Mouse (Mus musculus) fibroblast of lung, adult 2 months (primary cell): ENCODE results near the gene Smim4.

Source experiments
- DNase-seq: peaks from one replicate; pipeline ENCODE4 v3.0.0-alpha.2; 2011; ENCODE audit warnings: low read depth

Smim4 gene

GRCm38 (mm10) chr14:31138219-31138896 is 9.6 kb upstream of the Smim4 start:
- no peak for DNase-seq

DNA sequence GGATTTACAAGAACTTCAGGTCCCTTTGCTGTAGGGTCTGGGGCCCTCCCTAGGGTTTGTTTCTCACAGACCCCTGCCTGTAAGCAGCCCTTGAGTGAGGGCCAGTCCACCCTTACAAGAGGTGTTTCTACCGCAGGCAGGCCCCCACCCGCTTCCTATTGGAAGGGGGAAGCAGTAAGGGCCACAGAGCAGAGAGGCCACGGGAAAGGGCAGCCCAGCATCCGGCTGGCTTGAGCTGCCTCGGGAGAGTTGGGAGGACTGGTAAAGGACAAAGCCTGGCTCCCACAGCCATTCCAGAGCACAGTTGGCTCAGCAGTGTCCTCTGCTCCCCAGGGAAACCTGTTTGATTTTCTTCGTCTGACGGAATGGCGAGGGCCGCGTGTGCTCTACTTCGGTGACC is 9.0 kb upstream of the Smim4 start:
- no peak for DNase-seq

- no peak for DNase-seq
Observed at GRCm38 (mm10) chr14:31137281-31137595, 8.5 kb upstream of the Smim4 start.

DNA sequence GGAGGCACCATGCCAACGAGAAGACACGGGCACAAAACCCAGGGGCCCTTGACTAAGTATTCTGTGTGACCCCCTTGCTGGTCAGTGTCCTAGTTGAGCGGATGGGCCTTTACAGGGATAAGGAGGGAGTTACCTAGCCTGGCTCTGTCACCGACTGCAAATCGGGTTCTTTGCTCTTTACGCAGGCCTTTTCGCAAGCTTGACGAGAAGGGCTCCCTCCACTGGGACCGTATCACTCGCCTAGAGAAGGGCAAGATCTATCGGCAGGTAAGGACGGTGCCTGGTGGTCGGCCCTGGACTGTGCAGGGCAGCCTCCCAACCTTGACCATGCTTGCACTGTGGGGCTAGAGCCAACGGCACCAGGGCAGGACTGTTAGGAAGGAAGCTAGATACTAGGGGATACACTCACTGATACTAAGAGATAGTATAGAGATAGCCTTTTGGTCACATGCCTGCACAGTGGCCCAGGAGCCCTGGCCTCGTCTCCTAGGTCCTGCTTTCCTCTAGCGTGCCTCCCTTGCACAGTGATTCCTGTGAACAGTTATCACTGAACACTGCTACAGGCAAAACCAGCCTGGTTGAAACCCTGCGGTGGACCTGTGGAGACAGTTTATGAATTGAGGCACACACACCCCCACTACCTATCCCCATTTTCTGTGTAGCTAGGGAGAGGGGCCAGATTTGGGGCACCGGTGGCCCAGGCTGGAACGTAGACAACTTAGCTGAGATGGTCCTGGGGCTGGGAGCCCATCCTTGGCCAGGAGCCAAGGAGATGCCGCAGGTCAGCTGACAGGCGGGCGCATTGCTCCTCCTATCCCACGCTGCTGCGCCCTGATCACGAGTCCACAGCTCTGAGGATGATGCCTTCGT is 7.9 kb upstream of the Smim4 start:
- DNase-seq: no peak

- no peak for DNase-seq
Observed at GRCm38 (mm10) chr14:31135495-31136410, 7.0 kb upstream of the Smim4 start.

GRCm38 (mm10) chr14:31134015-31135000 is 5.6 kb upstream of the Smim4 start:
- DNase-seq: peak; percentile 20

DNA sequence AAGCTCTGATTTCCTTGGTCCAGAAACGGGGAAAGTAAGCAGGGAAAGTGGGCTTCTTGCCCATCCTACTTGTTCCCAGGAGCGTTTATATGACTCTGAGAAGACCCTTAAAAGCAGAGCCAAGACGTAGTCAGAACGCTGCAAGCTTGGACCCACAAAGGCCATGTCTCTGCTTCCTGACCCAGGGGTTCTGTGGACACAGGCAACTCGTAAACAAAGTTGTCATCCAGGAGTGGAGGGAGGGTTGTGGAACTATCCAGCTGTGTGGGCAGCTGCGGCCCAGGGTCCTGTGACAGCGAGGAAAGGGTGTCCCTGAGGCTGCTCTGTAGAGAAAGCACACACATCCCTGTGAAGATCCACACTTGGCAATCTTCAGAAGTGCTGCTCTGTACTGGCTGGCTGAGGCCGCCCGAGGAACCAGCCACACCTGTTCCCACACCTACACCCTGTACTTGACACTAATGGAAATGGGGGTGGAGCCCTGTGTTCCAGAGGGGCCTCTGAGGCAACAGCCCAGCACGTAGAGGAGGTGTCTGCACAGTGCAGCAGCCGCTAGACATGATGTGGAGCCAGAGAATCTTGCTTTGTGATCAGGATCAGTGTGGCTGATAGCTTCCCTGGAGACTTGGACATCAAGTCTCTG is 4.4 kb upstream of the Smim4 start:
- DNase-seq: no peak

GRCm38 (mm10) chr14:31132491-31132975 is 3.8 kb upstream of the Smim4 start:
- no peak for DNase-seq

- no peak for DNase-seq
Observed at GRCm38 (mm10) chr14:31132031-31132430, 3.3 kb upstream of the Smim4 start.

- no peak for DNase-seq
Observed at GRCm38 (mm10) chr14:31131272-31131821, 2.6 kb upstream of the Smim4 start.

- peak; percentile 13 for DNase-seq
Observed at GRCm38 (mm10) chr14:31130236-31131220, 1.8 kb upstream of the Smim4 start, which contains the start of gene Nt5dc2. Gene Nt5dc2, plus strand, starts transcription at chr14:31131053.

GRCm38 (mm10) chr14:31129326-31130235 is 825 bp upstream of the Smim4 start:
- no peak for DNase-seq

GRCm38 (mm10) chr14:31128101-31128825 is 493 bp downstream of the Smim4 start:
- DNase-seq: peak; percentile 30

DNA sequence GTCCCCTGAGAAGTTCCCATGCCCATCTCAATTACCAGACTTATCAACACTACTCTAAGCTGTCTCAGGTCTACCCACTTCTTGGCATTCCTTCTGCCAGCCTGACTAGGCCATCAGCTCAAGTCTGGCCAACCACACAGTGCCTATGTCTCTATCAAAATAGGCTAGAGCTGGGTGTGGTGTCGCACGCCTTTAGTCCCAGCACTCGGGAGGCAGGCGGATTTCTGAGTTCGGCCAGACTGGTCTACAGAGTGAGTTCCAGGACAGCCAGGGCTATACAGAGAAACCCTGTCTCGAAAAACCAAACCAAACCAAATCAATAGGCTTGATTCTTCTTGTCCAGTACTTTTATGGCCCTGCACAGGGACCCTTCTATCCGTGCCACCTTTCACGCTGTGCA is 1.9 kb downstream of the Smim4 start:
- DNase-seq: no peak

GRCm38 (mm10) chr14:31125106-31126075 is 3.4 kb downstream of the Smim4 start:
- peak; percentile 12 for DNase-seq

DNA sequence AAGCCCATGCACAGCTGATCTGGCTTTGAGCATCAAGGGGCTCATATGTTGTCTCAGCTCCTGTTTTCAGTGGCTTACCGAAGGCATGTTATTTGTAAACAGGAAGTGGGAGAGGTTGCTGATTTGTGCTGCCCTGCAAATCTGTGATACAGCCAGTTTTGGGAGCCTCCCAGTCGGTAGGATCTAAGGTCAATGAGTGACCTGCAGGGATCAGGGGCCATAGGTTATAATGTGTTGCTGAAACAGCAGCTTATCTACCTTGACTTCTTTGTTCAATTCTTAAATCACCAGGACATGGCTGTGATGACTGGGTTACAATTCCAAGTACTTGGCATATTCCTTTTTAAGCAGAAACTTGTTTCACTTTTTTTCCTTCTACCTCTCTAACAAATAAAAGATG is 13.2 kb downstream of the Smim4 start:
- DNase-seq: no peak
